19 mouse cellular contexts compared by ENCODE assay signal in the genomic region with DNA sequence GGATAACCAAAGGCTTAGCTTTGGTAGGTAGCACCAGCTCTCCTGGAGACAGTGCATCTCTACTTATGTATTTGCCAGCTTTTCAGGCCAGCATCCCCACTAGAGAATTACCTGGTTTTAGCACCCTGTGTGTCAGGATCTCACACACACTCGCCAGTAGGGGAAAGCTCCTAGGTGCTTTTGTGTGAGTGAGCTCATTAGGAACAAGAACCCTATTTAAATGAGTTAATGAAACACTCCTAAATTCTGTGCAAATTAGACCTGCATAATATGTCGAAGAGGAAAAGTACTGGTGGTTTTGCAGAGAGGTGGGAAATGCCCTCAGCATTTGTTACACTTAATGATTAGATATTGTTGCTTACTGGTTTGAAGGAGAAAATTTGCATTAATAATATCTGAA.
DNase-seq lines count a peak whose midpoint lies in the region; ATAC-seq and TF ChIP-seq lines count a peak whose summit lies in the region.
"Had no signal": no experiment of that assay in that cellular context is flagged by ENCODE, and none has a peak within 500 bp of the region (broad histone marks: within the 10 kb centered on the region; RNA-seq: fewer than 3 reads in every experiment).

No protein-coding gene starts in this region.

- 25% methylated on average over 2 of the region's 2 CpGs for WGBS in forebrain, embryonic 12.5 days
- 20% methylated on average over 2 of the region's 2 CpGs for WGBS in forebrain, embryonic 16.5 days
- WGBS in forebrain, embryonic 14.5 days: 7% methylated on average over 2 of the region's 2 CpGs
- 20% methylated on average over 2 of the region's 2 CpGs for WGBS in forebrain, postnatal 0 days
- WGBS in midbrain, embryonic 15.5 days: 57% methylated on average over 2 of the region's 2 CpGs
- 62% methylated on average over 2 of the region's 2 CpGs for WGBS in midbrain, embryonic 10.5 days

- no peaks in the 10 kb centered on the region for H3K27me3 ChIP-seq in forebrain, embryonic 12.5 days
- no peaks in the 10 kb centered on the region for H3K27me3 ChIP-seq in forebrain, embryonic 16.5 days (replicated peaks; ENCODE audit: control insufficient read depth, insufficient read depth, low read length)
- no peaks in the 10 kb centered on the region for H3K27me3 ChIP-seq in forebrain, embryonic 14.5 days (replicated peaks; ENCODE audit: control insufficient read depth, insufficient read depth, low read length)
- no peaks in the 10 kb centered on the region for H3K27me3 ChIP-seq in forebrain, postnatal 0 days (ENCODE audit: insufficient read depth, low read length)
- H3K27me3 ChIP-seq in midbrain, embryonic 15.5 days (replicated peaks): no peaks in the 10 kb centered on the region
- no peaks in the 10 kb centered on the region for H3K27me3 ChIP-seq in midbrain, embryonic 10.5 days (ENCODE audit: low read depth, poor library complexity, severe bottlenecking)
- H3K27me3 ChIP-seq: embryonic facial prominence, embryonic 13.5 days; embryonic facial prominence, embryonic 15.5 days had no signal

- no peak overlapping the region for H3K4me3 ChIP-seq in forebrain, embryonic 12.5 days (replicated peaks)
- no peak overlapping the region for H3K4me3 ChIP-seq in forebrain, embryonic 16.5 days (replicated peaks; ENCODE audit: low read length)
- no peak overlapping the region for H3K4me3 ChIP-seq in forebrain, embryonic 14.5 days (ENCODE audit: low read depth, low read length)
- H3K4me3 ChIP-seq in forebrain, postnatal 0 days (ENCODE audit: low read depth, low read length): no peak overlapping the region
- no peak overlapping the region for H3K4me3 ChIP-seq in midbrain, embryonic 15.5 days
- H3K4me3 ChIP-seq in midbrain, embryonic 10.5 days: no peak overlapping the region
- H3K4me3 ChIP-seq: embryonic facial prominence, embryonic 13.5 days; embryonic facial prominence, embryonic 15.5 days; erythroblast, embryonic 14.5 days had no signal

- peak; percentile 45 for DNase-seq in forebrain, embryonic 14.5 days (ENCODE audit: low spot score)
- DNase-seq in forebrain, postnatal 0 days: no peak
- DNase-seq in midbrain, embryonic 10.5 days (ENCODE audit: low spot score): no peak
- no peak for DNase-seq in cerebellum, adult 9-10 months
- DNase-seq: adrenal gland, adult 2 months; adrenal gland, postnatal 10 days; adrenal gland, postnatal 25 days; cerebellum, adult 11-12 months; cerebellum, adult 2 months; cerebellum, adult 9-11 months; cerebellum, postnatal 14 days; cerebellum, postnatal 36 days; embryo, embryonic 11 days had no signal

- no peak overlapping the region for H3K4me2 ChIP-seq in forebrain, embryonic 12.5 days
- H3K4me2 ChIP-seq in forebrain, embryonic 16.5 days (ENCODE audit: low read length): no peak overlapping the region
- no peak overlapping the region for H3K4me2 ChIP-seq in forebrain, embryonic 14.5 days (ENCODE audit: low read length)
- H3K4me2 ChIP-seq in forebrain, postnatal 0 days (ENCODE audit: low read depth): no peak overlapping the region
- H3K4me2 ChIP-seq in midbrain, embryonic 15.5 days: no peak overlapping the region
- H3K4me2 ChIP-seq: embryonic facial prominence, embryonic 13.5 days; embryonic facial prominence, embryonic 15.5 days had no signal

- H3K4me1 ChIP-seq in forebrain, embryonic 12.5 days: no peaks in the 10 kb centered on the region
- H3K4me1 ChIP-seq in forebrain, embryonic 16.5 days (replicated peaks; ENCODE audit: control insufficient read depth, insufficient read depth, low read length): no peaks in the 10 kb centered on the region
- no peaks in the 10 kb centered on the region for H3K4me1 ChIP-seq in forebrain, embryonic 14.5 days (ENCODE audit: control insufficient read depth, insufficient read depth, low read length)
- H3K4me1 ChIP-seq in forebrain, postnatal 0 days (ENCODE audit: insufficient read depth): no peaks in the 10 kb centered on the region
- H3K4me1 ChIP-seq in midbrain, embryonic 15.5 days: no peaks in the 10 kb centered on the region
- H3K4me1 ChIP-seq in midbrain, embryonic 10.5 days: no peaks in the 10 kb centered on the region
- H3K4me1 ChIP-seq: embryonic facial prominence, embryonic 13.5 days; embryonic facial prominence, embryonic 15.5 days had no signal

- no peak overlapping the region for H3K27ac ChIP-seq in forebrain, embryonic 12.5 days
- H3K27ac ChIP-seq in forebrain, embryonic 16.5 days (ENCODE audit: low read length): no peak overlapping the region
- no peak overlapping the region for H3K27ac ChIP-seq in forebrain, embryonic 14.5 days (ENCODE audit: low read depth, low read length)
- H3K27ac ChIP-seq in forebrain, postnatal 0 days (ENCODE audit: low read depth, low read length): no peak overlapping the region
- no peak overlapping the region for H3K27ac ChIP-seq in midbrain, embryonic 15.5 days
- H3K27ac ChIP-seq in midbrain, embryonic 10.5 days (replicated peaks): no peak overlapping the region
- H3K27ac ChIP-seq: embryonic facial prominence, embryonic 13.5 days; embryonic facial prominence, embryonic 15.5 days had no signal

- TF ChIP-seq CTCF in forebrain, postnatal 0 days (IDR thresholded peaks at IDR 0.05; ENCODE audit: low read depth): no peak

- H3K9me3 ChIP-seq in forebrain, embryonic 12.5 days: no peaks in the 10 kb centered on the region
- no peaks in the 10 kb centered on the region for H3K9me3 ChIP-seq in forebrain, embryonic 16.5 days (ENCODE audit: control insufficient read depth, low read length)
- H3K9me3 ChIP-seq in forebrain, embryonic 14.5 days (replicated peaks; ENCODE audit: control insufficient read depth, low read length): no peaks in the 10 kb centered on the region
- no peaks in the 10 kb centered on the region for H3K9me3 ChIP-seq in forebrain, postnatal 0 days (ENCODE audit: low read length)
- H3K9me3 ChIP-seq in midbrain, embryonic 15.5 days: no peaks in the 10 kb centered on the region
- no peaks in the 10 kb centered on the region for H3K9me3 ChIP-seq in midbrain, embryonic 10.5 days (replicated peaks)
- H3K9me3 ChIP-seq: embryonic facial prominence, embryonic 13.5 days; embryonic facial prominence, embryonic 15.5 days had no signal

- no peak overlapping the region for H3K9ac ChIP-seq in forebrain, embryonic 12.5 days
- H3K9ac ChIP-seq in forebrain, embryonic 16.5 days (replicated peaks; ENCODE audit: low read depth, low read length): no peak overlapping the region
- H3K9ac ChIP-seq in forebrain, embryonic 14.5 days (ENCODE audit: low read length): no peak overlapping the region
- H3K9ac ChIP-seq in forebrain, postnatal 0 days: no peak overlapping the region
- no peak overlapping the region for H3K9ac ChIP-seq in midbrain, embryonic 15.5 days
- H3K9ac ChIP-seq: embryonic facial prominence, embryonic 13.5 days; embryonic facial prominence, embryonic 15.5 days had no signal

- no peaks in the 10 kb centered on the region for H3K36me3 ChIP-seq in forebrain, embryonic 12.5 days (replicated peaks)
- H3K36me3 ChIP-seq in forebrain, embryonic 16.5 days (ENCODE audit: control insufficient read depth, insufficient read depth): no peaks in the 10 kb centered on the region
- no peaks in the 10 kb centered on the region for H3K36me3 ChIP-seq in forebrain, embryonic 14.5 days (ENCODE audit: control insufficient read depth, insufficient read depth, low read length)
- no peaks in the 10 kb centered on the region for H3K36me3 ChIP-seq in forebrain, postnatal 0 days (ENCODE audit: insufficient read depth)
- H3K36me3 ChIP-seq in midbrain, embryonic 15.5 days (replicated peaks): no peaks in the 10 kb centered on the region
- H3K36me3 ChIP-seq in midbrain, embryonic 10.5 days: no peaks in the 10 kb centered on the region
- H3K36me3 ChIP-seq: embryonic facial prominence, embryonic 13.5 days; embryonic facial prominence, embryonic 15.5 days had no signal

- peak; percentile 20; the same call in 1 of the 2 replicates for ATAC-seq in forebrain, embryonic 12.5 days (ENCODE audit: low FRiP score)
- no peak for ATAC-seq in forebrain, embryonic 16.5 days
- ATAC-seq in forebrain, embryonic 14.5 days: peak; percentile 60; the same call in 1 of the 2 replicates
- ATAC-seq in forebrain, postnatal 0 days: no peak
- 0 out of 2 replicates have a peak, but pooled peaks have one; percentile 9 for ATAC-seq in midbrain, embryonic 15.5 days (replicated peaks)

Comparison
In these comparisons a context has a peak if more than half of its experiments do, and no peak if none do; other contexts are left out.
1. ATAC-seq: peak in forebrain, embryonic 12.5 days (single experiment), forebrain, embryonic 14.5 days (single experiment) and midbrain, embryonic 15.5 days (single experiment); none in forebrain, embryonic 16.5 days (single experiment) and forebrain, postnatal 0 days (single experiment).